Mouse (Mus musculus): ENCODE results near the gene Tcte2.
"Not testable (repeated sequence)": the region's sequence is repeated elsewhere in the genome, so short reads cannot be mapped to it uniquely, and the experiment has no call there.

DNA sequence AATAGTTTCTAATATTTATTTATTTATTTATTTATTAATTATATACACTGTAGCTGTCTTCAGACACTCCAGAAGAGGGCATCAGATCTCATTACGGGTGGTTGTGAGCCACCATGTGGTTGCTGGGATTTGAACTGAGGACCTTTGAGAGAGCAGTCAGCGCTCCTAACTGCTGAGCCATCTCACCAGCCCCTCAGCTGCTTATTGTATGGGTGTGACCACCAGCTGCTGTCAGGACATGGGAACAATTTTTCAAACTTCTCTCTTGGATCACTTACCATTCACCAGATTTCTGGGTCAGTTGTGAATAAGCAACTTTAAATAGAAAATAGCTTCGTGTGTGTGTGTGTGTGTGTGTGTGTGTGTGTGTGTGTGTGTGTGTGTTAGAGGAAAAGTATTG is 85.5 kb downstream of the Tcte2 start:
- TF ChIP-seq POLR2A (IDR thresholded peaks at IDR 0.05; ENCODE audit: borderline replicate concordance, low read depth, low read length); CTCF (IDR thresholded peaks at IDR 0.05; ENCODE audit: low read depth, low read length): not testable (repeated sequence)
